Comparison of ENCODE assay signal across 8 mouse cellular contexts in genomic region chr1:191223930-191224301, GRCm38 (mm10). TPM values are rescaled to one million over a fixed set of nuclear protein-coding genes. Genes with fewer than 3 reads are reported as not detected.
A peak's percentile ranks its signal among the peaks of the same experiment; 100 is the strongest.
DNase-seq lines count a peak whose midpoint lies in the region; ATAC-seq and TF ChIP-seq lines count a peak whose summit lies in the region.

No protein-coding gene starts in this region.

- peak; percentile 63 for ATAC-seq in heart, embryonic 14.5 days (ENCODE audit: insufficient number of reproducible peaks, insufficient read depth, low FRiP score, low read depth)
- ATAC-seq in Patski: peak; percentile 48
- ATAC-seq in forebrain, postnatal 0 days: peak; percentile 69
- ATAC-seq in liver, embryonic 16.5 days (ENCODE audit: low read depth): peak; percentile 46

- in situ Hi-C loops in Patski (cut with MboI; ENCODE audit: low pct_unique_long_range_greater_than_20kb): loop anchor here (5.0 kb wide), 1 partner anchor 37 kb away; no protein-coding TSS in a partner anchor

- peak overlapping the region; percentile 6 to 58; a peak in 2 of 4 replicates for H3K27ac ChIP-seq in heart, embryonic 14.5 days (replicated peaks in 1 of 2; ENCODE audit: control insufficient read depth in 1 of 2, insufficient read depth in 1 of 2, low read depth in 2 of 2, low read length in 2 of 2)
- no peak overlapping the region for H3K27ac ChIP-seq in forebrain, postnatal 0 days (ENCODE audit: low read depth, low read length)
- H3K27ac ChIP-seq in liver, embryonic 16.5 days (ENCODE audit: low read length): no peak overlapping the region; the same call in 1 of the 2 replicates

- H3K9ac ChIP-seq in heart, embryonic 14.5 days (ENCODE audit: low read length): peak overlapping the region; percentile 81
- peak overlapping the region; percentile 73 for H3K9ac ChIP-seq in forebrain, postnatal 0 days
- peak overlapping the region; percentile 71 for H3K9ac ChIP-seq in liver, embryonic 16.5 days (ENCODE audit: low read depth, low read length)

- 55% methylated on average over 10 of the region's 10 CpGs for WGBS in heart, embryonic 14.5 days
- WGBS in forebrain, postnatal 0 days: 46% methylated on average over 10 of the region's 10 CpGs
- WGBS in liver, embryonic 16.5 days (ENCODE audit: insufficient replicate concordance): 52% methylated on average over 10 of the region's 10 CpGs

- H3K36me3 ChIP-seq in heart, embryonic 14.5 days (ENCODE audit: control insufficient read depth, insufficient read depth, low read length): no peaks in the 10 kb centered on the region
- no peaks in the 10 kb centered on the region for H3K36me3 ChIP-seq in forebrain, postnatal 0 days (ENCODE audit: insufficient read depth)
- H3K36me3 ChIP-seq in liver, embryonic 16.5 days (ENCODE audit: control insufficient read depth, insufficient read depth): no peaks in the 10 kb centered on the region

- H3K4me3 ChIP-seq in heart, embryonic 14.5 days (ENCODE audit: control insufficient read depth in 1 of 2, insufficient read depth in 1 of 2, low read depth in 1 of 2, low read length in 2 of 2): peak overlapping the region; percentile 65 to 86
- peak overlapping the region; percentile 76 for H3K4me3 ChIP-seq in forebrain, postnatal 0 days (ENCODE audit: low read depth, low read length)
- peak overlapping the region; percentile 66 for H3K4me3 ChIP-seq in liver, embryonic 16.5 days (ENCODE audit: low read depth, low read length)

- no peak for DNase-seq in heart, adult 8-10 months (ENCODE audit: low spot score)
- no peak for DNase-seq in Patski (ENCODE audit: low read depth, low spot score)
- no peak for DNase-seq in forebrain, postnatal 0 days
- DNase-seq in testis, postnatal 14 days (ENCODE audit: low spot score): peak; percentile 30
- no peak for DNase-seq in cerebellum, adult 9-10 months
- DNase-seq in urinary bladder, adult 2 months (ENCODE audit: low spot score): no peak

- CTCF ChIA-PET in Patski (lab: Charles Lee): interaction anchor here (0.8 to 1.7 kb wide), 5 partner anchors 10 to 45 kb away, joined by 3 to 5 read pairs (median 3); no protein-coding TSS in a partner anchor

- POLR2A ChIA-PET in Patski (lab: Charles Lee): interaction anchor here (1.2 kb wide), 1 partner anchor 45 kb away, joined by 3 read pairs; no protein-coding TSS in a partner anchor

- no peak for TF ChIP-seq CTCF in Patski (IDR thresholded peaks at IDR 0.05)
- TF ChIP-seq CTCF in forebrain, postnatal 0 days (IDR thresholded peaks at IDR 0.05; ENCODE audit: low read depth): no peak

- H3K4me1 ChIP-seq in heart, embryonic 14.5 days (ENCODE audit: control insufficient read depth in 2 of 2, insufficient read depth in 2 of 2, low read length in 2 of 2): peaks cover 6 to 9% of the 10 kb centered on the region in 2 experiments; a peak in 2 of 4 replicates
- peaks cover 11% of the 10 kb centered on the region; the same call in 1 of the 2 replicates for H3K4me1 ChIP-seq in forebrain, postnatal 0 days (ENCODE audit: insufficient read depth)
- H3K4me1 ChIP-seq in liver, embryonic 16.5 days (ENCODE audit: control insufficient read depth, low read depth, low read length): peaks cover 6% of the 10 kb centered on the region

- peak overlapping the region; percentile 94 for H3K4me2 ChIP-seq in heart, embryonic 14.5 days (ENCODE audit: low read length)
- H3K4me2 ChIP-seq in forebrain, postnatal 0 days (ENCODE audit: low read depth): peak overlapping the region; percentile 95
- peak overlapping the region; percentile 97 for H3K4me2 ChIP-seq in liver, embryonic 16.5 days (ENCODE audit: low read depth, low read length)

- H3K9me3 ChIP-seq in heart, embryonic 14.5 days (ENCODE audit: control insufficient read depth, low read length): no peaks in the 10 kb centered on the region
- H3K9me3 ChIP-seq in forebrain, postnatal 0 days (ENCODE audit: low read length): no peaks in the 10 kb centered on the region
- no peaks in the 10 kb centered on the region for H3K9me3 ChIP-seq in liver, embryonic 16.5 days (replicated peaks; ENCODE audit: control insufficient read depth, low read length)

- no peaks in the 10 kb centered on the region for H3K27me3 ChIP-seq in heart, embryonic 14.5 days (ENCODE audit: control insufficient read depth, insufficient read depth, low read length)
- H3K27me3 ChIP-seq in Patski: no peaks in the 10 kb centered on the region
- H3K27me3 ChIP-seq in forebrain, postnatal 0 days (ENCODE audit: insufficient read depth, low read length): no peaks in the 10 kb centered on the region
- no peaks in the 10 kb centered on the region; the same call in none of the 2 replicates for H3K27me3 ChIP-seq in liver, embryonic 16.5 days (ENCODE audit: control insufficient read depth, insufficient read depth, low read depth, low read length)

RNA-seq across cellular contexts. Expression of gene Atf3, which starts 6.1 kb away (rescaled TPM):
- polyA plus RNA-seq in heart, embryonic 14.5 days (2014; fragmentation: Nextera tagmentation; extraction: Ambion mirVana): 15.6 and 17.8 TPM in 2 replicates
- total RNA-seq in heart, adult 8-10 months (2022): 10 to 100 TPM in 1 of 4 experiments, 1 to 10 TPM in 3; 3.0 to 10.3 (median 4.2) TPM
- polyA plus RNA-seq in Patski (2021): 47.6 TPM
- total RNA-seq in forebrain, postnatal 0 days (2014; rRNA removed): 0.62 and 1.5 TPM in 2 replicates
- 1.1 and 1.4 TPM in 2 replicates for polyA plus RNA-seq in forebrain, postnatal 0 days (2015; fragmentation: Nextera tagmentation; extraction: Ambion mirVana)
- 1.5 and 1.9 TPM in 2 replicates for polyA plus RNA-seq in liver, embryonic 16.5 days (2015; fragmentation: Nextera tagmentation; extraction: Ambion mirVana)
- polyA plus RNA-seq in urinary bladder, adult 2 months (2012; rRNA removed): 4.6 and 9.8 TPM in 2 replicates

RNA-seq across cellular contexts. Expression of gene Fam71a, which starts 59.3 kb away (rescaled TPM):
- polyA plus RNA-seq in heart, embryonic 14.5 days (2014; fragmentation: Nextera tagmentation; extraction: Ambion mirVana): not detected in 2 replicates
- not detected for total RNA-seq in heart, adult 8-10 months (2022)
- 0.08 TPM for polyA plus RNA-seq in Patski (2021)
- total RNA-seq in forebrain, postnatal 0 days (2014; rRNA removed): not detected in 2 replicates
- not detected in 2 replicates for polyA plus RNA-seq in forebrain, postnatal 0 days (2015; fragmentation: Nextera tagmentation; extraction: Ambion mirVana)
- polyA plus RNA-seq in liver, embryonic 16.5 days (2015; fragmentation: Nextera tagmentation; extraction: Ambion mirVana): not detected in 2 replicates
- polyA plus RNA-seq in urinary bladder, adult 2 months (2012; rRNA removed): not detected in 2 replicates

Comparison
In these comparisons a context has a peak if more than half of its experiments do, and no peak if none do; other contexts are left out.
1. H3K27ac ChIP-seq: peak in heart, embryonic 14.5 days (2 of 2); none in forebrain, postnatal 0 days (single experiment) and liver, embryonic 16.5 days (single experiment).
2. Peak in every context shown above with its lines, with median percentiles within 50 percentile points of each other: ATAC-seq, H3K4me2 ChIP-seq, H3K4me3 ChIP-seq and H3K9ac ChIP-seq.